Mouse (Mus musculus) embryonic facial prominence, embryonic 15.5 days (tissue): ENCODE data around the gene Hs6st1. TPM values are rescaled to one million over a fixed set of nuclear protein-coding genes. Genes with fewer than 3 reads are reported as not detected.

Experiments used
- ATAC-seq: fragments of 200-750 bp; cut with Nextera tagmentation; 2 replicates; pipeline ENCODE4 v1.8.0; 2017; ENCODE audit warnings: low read depth, moderate TSS enrichment; ENCODE audit not compliant: insufficient number of reproducible peaks, low FRiP score, low TSS enrichment
- H3K27ac ChIP-seq: fragments of 300-500 bp; sonication (generic); replicated peaks from 2 replicates; pipeline ENCODE4 v1.5.1; 2015; ENCODE audit warnings: mild to moderate bottlenecking, inconsistent platforms
- H3K27me3 ChIP-seq: fragments of 300-500 bp; sonication (generic); 2 replicates; pipeline ENCODE4 v1.6.1; 2015; ENCODE audit warnings: inconsistent platforms
- H3K36me3 ChIP-seq: fragments of 300-500 bp; sonication (generic); 2 replicates; pipeline ENCODE4 v1.6.1; 2015; ENCODE audit warnings: mild to moderate bottlenecking, inconsistent platforms
- H3K4me1 ChIP-seq: fragments of 300-500 bp; sonication (generic); 2 replicates; pipeline ENCODE4 v1.6.1; 2015; ENCODE audit warnings: inconsistent platforms
- H3K4me2 ChIP-seq: fragments of 300-500 bp; sonication (generic); replicated peaks from 2 replicates; pipeline ENCODE4 v1.6.1; 2015; ENCODE audit warnings: mild to moderate bottlenecking, inconsistent platforms
- H3K4me3 ChIP-seq: fragments of 300-500 bp; sonication (generic); replicated peaks from 2 replicates; pipeline ENCODE4 v1.5.1; 2015; ENCODE audit warnings: mild to moderate bottlenecking, inconsistent platforms
- H3K9ac ChIP-seq: fragments of 300-500 bp; sonication (generic); 2 replicates; pipeline ENCODE4 v1.6.1; 2015; ENCODE audit warnings: inconsistent platforms
- H3K9me3 ChIP-seq: fragments of 300-500 bp; sonication (generic); replicated peaks from 2 replicates; pipeline ENCODE4 v1.6.1; 2016; ENCODE audit warnings: inconsistent platforms
- WGBS: fragments of 180-500 bp; shearing (Covaris S2); methylation state at CpG from one replicate; pipeline ENCODE4 v1.1.7; 2015; 5-methylcytosine and 5-hydroxymethylcytosine counted together
- polyA plus RNA-seq: library from polyadenylated mRNA; unstranded; fragments of >200 nt; fragmentation: Nextera tagmentation; extraction: Ambion mirVana; gene quantifications from 2 replicates; pipeline ENCODE4 v1.2.1, GENCODE M21; 2015

Gene Hs6st1
- polyA plus RNA-seq, 1 experiment from 2014 or later, result 8.3 TPM

DNA sequence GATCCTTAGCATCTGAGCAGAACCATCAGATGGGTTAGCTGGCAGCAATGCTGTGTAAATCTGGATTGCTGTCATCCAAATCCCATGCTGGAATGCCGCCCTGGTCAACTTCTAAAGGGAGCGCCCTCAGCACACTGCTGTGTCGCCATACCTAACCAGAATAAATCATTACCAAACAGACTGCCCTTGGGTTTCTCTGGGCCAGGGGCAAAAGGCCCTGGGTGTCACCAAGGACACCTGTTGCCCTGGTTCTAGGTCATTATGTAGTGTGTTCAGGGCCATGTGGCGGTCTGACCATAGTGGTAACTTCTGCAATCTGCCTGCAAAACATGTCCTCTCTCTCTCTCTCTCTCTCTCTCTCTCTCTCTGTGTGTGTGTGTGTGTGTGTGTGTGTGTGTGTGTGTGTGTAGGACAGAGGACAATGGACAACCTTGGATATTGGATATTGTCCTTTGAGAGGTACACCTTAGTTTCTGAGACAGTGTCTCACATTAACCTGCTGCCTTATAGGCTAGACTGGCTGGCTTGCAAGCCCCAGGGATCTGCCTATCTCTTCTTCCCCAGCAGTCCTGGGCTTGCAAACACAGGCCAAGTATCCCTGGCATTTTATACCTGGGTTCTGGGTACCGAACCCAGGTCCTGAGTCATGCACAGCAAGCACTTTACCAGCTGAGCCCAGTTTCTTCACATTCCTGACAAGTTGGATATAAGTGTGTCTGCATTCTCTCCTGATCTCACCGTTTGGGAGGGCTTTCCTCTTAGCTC, 1.8 kb upstream of the Hs6st1 start:
- no peaks in the 10 kb centered on the region for H3K9me3 ChIP-seq
- WGBS, result 88% methylated on average over 6 of the region's 6 CpGs
- no peaks in the 10 kb centered on the region for H3K27me3 ChIP-seq
- H3K9ac ChIP-seq, result no peak overlapping the region
- H3K4me2 ChIP-seq, result no peak overlapping the region
- no peak overlapping the region for H3K27ac ChIP-seq
- peaks cover 55% of the 10 kb centered on the region for H3K4me1 ChIP-seq
- no peaks in the 10 kb centered on the region for H3K36me3 ChIP-seq
- no peak for ATAC-seq
- H3K4me3 ChIP-seq, result no peak overlapping the region

DNA sequence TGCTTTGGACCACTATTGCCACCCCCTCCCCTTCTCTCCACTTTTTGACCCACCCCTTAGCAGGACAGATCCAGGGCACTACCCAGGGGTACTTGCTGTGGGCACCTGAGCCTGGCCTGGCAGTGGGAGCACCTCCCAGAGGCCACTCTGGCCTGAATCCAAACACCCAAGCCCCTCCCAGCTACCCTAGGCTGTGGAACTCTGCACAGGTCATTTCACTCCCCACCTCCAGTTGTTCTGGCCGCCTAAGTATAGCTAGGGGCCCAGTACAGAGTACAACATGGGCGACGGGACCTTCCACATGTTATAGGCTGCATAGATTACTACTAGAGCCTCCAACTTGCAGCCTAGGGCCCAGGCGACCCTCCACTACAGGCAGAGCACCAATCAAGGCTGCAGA, 999 bp upstream of the Hs6st1 start:
- peaks cover 56% of the 10 kb centered on the region for H3K4me1 ChIP-seq

DNA sequence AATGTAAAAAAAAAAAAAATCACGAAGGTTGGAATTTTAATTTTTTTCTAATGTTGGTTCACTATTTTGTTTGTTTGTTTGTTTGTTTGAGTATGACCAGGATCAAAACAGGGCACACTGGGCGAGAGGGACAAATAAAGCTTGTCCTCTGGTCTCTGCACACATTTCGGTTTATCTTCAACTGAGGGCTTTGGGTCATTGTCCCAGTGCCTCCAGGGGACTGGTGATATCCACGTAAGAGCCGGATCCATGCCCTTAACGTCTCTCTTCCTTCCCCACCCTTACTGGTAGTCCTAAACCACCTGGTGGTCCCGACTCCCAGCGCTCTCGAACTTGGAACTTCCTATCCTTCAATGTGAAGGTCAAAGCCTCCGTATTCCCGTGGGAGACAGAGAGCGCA, 589 bp upstream of the Hs6st1 start:
- Histone ChIP-seq H3K36me3 (no peaks in the 10 kb centered on the region), H3K4me3 (peak overlapping the region; percentile 81), H3K4me2 (peak overlapping the region; percentile 93), H3K9me3 (no peaks in the 10 kb centered on the region), H3K27me3 (no peaks in the 10 kb centered on the region), H3K9ac (no peak overlapping the region), H3K27ac (no peak overlapping the region), H3K4me1 (peaks cover 60% of the 10 kb centered on the region)
- WGBS, result 21% methylated on average over 12 of the region's 12 CpGs
- no peak for ATAC-seq

More for the DNA sequence above, 999 bp upstream of the Hs6st1 start:
- H3K4me2 ChIP-seq, result no peak overlapping the region
- H3K27me3 ChIP-seq, result no peaks in the 10 kb centered on the region
- H3K9me3 ChIP-seq, result no peaks in the 10 kb centered on the region
- no peak overlapping the region for H3K27ac ChIP-seq
- H3K4me3 ChIP-seq, result no peak overlapping the region
- ATAC-seq, result no peak
- 75% methylated on average over 4 of the region's 4 CpGs for WGBS
- no peaks in the 10 kb centered on the region for H3K36me3 ChIP-seq
- H3K9ac ChIP-seq, result no peak overlapping the region

DNA sequence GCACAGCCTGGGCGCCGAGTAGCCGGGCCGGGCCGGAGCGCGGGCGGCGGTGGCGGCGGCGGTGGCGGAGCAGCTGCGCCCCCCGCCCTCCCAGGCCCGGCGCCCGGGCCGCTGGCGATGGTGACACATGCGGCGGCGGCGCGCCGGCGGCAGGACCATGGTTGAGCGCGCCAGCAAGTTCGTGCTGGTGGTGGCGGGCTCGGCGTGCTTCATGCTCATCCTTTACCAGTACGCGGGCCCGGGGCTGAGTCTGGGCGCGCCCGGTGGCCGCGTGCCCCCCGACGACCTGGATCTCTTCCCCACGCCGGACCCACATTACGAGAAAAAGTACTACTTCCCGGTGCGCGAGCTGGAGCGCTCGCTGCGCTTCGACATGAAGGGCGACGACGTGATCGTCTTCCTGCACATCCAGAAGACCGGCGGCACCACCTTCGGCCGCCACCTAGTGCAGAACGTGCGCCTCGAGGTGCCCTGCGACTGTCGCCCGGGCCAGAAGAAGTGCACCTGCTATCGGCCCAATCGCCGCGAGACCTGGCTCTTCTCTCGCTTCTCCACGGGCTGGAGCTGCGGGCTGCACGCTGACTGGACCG, 426 bp downstream of the Hs6st1 start:
- no peaks in the 10 kb centered on the region for H3K27me3 ChIP-seq
- no peaks in the 10 kb centered on the region for H3K36me3 ChIP-seq
- peak overlapping the region; percentile 93 for H3K4me2 ChIP-seq
- no peaks in the 10 kb centered on the region for H3K9me3 ChIP-seq
- H3K4me3 ChIP-seq, result peak overlapping the region; percentile 81
- H3K9ac ChIP-seq, result peak overlapping the region; percentile 64
- peak overlapping the region; percentile 68 for H3K27ac ChIP-seq
- under 1% methylated on average over 66 of the region's 76 CpGs for WGBS
- no peak; the same call in 1 of the 2 replicates for ATAC-seq
- H3K4me1 ChIP-seq, result peaks cover 70% of the 10 kb centered on the region

DNA sequence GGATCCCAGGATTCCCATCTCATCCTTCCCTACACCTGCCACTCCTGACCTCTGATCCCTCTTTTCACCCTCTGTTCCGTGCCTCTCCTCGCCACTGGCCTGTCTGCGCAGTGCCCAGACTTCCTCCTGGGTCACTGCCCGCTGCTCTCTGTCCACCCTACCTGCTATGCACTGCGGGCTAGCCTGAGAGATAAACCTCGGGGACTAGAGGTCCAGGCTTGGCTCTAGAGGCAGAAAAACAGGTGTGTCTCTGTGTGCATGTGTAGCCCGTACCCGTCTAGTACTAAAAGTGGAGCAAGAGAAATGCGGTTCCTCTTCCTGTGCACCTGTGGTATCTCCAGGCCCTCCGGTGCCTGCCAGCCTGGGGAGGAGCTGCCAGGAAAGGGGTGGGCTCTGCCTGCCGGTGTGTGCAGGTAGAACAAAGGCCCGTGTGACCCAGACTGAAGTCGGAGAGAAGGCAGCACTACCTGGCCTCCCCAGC, 1.1 kb downstream of the Hs6st1 start:
- H3K4me3 ChIP-seq, result peak overlapping the region; percentile 81
- H3K27me3 ChIP-seq, result no peaks in the 10 kb centered on the region
- H3K4me1 ChIP-seq, result peaks cover 68% of the 10 kb centered on the region
- under 1% methylated on average over 13 of the region's 13 CpGs for WGBS
- peak overlapping the region; percentile 64; the same call in 1 of the 2 replicates for H3K9ac ChIP-seq
- H3K9me3 ChIP-seq, result no peaks in the 10 kb centered on the region
- peak overlapping the region; percentile 93 for H3K4me2 ChIP-seq
- H3K36me3 ChIP-seq, result no peaks in the 10 kb centered on the region
- no peak for ATAC-seq
- no peak overlapping the region; the same call in 1 of the 2 replicates for H3K27ac ChIP-seq

DNA sequence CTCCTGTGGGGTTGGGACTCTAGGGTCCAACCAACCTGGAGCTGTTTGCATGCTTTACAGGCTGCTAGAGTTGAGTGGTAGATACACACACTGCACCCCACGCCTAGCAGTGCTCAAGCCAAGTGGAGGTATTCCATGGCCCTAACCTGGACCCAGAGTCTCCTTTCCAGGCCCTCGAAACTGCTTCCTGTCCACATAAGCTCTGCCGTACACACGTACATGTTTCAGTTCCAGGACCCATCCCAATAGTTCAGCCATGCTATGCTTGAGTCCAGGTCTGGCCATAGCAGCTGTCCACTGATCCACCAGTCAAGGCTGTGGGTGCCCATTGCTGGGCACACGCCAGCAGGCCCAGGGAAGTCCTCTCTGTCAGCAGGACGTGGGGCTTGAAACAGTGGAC, 2.0 kb downstream of the Hs6st1 start:
- H3K4me2 ChIP-seq, result peak overlapping the region; percentile 93
- ATAC-seq, result no peak
- no peak overlapping the region for H3K27ac ChIP-seq
- H3K9ac ChIP-seq, result 0 out of 2 replicates have a peak overlapping the region, but pooled peaks have one; percentile 7
- no peaks in the 10 kb centered on the region for H3K27me3 ChIP-seq
- H3K4me1 ChIP-seq, result peaks cover 66% of the 10 kb centered on the region
- WGBS, result 53% methylated on average over 6 of the region's 6 CpGs
- H3K9me3 ChIP-seq, result no peaks in the 10 kb centered on the region
- H3K4me3 ChIP-seq, result peak overlapping the region; percentile 81
- H3K36me3 ChIP-seq, result no peaks in the 10 kb centered on the region

DNA sequence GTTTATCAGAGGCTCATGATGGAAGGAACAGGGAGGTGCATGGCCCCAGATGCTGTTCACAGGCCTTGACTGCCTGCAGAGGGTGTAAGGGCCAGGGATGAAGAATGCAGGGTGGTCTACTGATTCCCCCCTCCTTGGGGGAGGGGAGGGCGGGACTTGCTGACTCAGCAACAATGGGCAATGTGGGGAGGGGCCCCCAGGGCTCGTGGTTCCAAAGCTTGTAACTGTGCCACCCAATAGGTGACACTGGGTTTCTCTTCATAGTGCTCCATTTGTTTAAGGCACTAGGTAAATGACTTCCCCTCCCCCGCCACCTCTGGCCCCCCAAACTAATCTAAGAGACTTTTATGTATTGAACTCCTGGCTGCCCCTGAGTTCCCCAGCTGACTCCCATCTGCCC, 2.5 kb downstream of the Hs6st1 start:
- H3K36me3 ChIP-seq, result no peaks in the 10 kb centered on the region
- H3K27me3 ChIP-seq, result no peaks in the 10 kb centered on the region
- H3K9me3 ChIP-seq, result no peaks in the 10 kb centered on the region
- H3K4me1 ChIP-seq, result peaks cover 66% of the 10 kb centered on the region
- no peak overlapping the region for H3K27ac ChIP-seq
- ATAC-seq, result no peak
- 64% methylated on average over 3 of the region's 3 CpGs for WGBS
- H3K9ac ChIP-seq, result 0 out of 2 replicates have a peak overlapping the region, but pooled peaks have one; percentile 7
- H3K4me3 ChIP-seq, result peak overlapping the region; percentile 81
- H3K4me2 ChIP-seq, result peak overlapping the region; percentile 93

DNA sequence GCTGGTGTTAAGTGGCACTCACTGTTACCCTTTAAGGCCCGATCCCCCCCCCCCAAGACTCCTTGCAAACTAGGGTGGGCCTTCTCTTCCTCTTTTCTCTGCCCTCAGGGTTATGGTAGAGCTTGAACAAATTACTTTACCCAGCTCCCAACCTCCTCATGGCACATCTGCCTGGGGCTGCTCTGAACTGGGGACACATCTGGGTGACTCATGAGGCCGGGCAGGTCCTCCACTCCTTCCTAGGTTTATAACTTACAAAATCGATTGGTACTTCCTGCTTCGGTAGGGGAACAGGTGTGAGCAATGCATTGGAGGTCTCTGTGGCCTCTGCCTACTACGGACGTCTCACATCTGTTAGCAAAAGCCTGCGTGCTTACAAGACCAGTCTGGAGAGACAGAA, 3.0 kb downstream of the Hs6st1 start:
- no peaks in the 10 kb centered on the region for H3K27me3 ChIP-seq
- H3K9me3 ChIP-seq, result no peaks in the 10 kb centered on the region
- H3K4me3 ChIP-seq, result peak overlapping the region; percentile 81; the same call in 1 of the 2 replicates
- no peak overlapping the region for H3K27ac ChIP-seq
- peak overlapping the region; percentile 93 for H3K4me2 ChIP-seq
- no peak overlapping the region for H3K9ac ChIP-seq
- H3K4me1 ChIP-seq, result peaks cover 69% of the 10 kb centered on the region
- WGBS, result 57% methylated on average over 7 of the region's 7 CpGs
- no peak for ATAC-seq
- peaks cover 4% of the 10 kb centered on the region; the same call in 1 of the 2 replicates for H3K36me3 ChIP-seq

DNA sequence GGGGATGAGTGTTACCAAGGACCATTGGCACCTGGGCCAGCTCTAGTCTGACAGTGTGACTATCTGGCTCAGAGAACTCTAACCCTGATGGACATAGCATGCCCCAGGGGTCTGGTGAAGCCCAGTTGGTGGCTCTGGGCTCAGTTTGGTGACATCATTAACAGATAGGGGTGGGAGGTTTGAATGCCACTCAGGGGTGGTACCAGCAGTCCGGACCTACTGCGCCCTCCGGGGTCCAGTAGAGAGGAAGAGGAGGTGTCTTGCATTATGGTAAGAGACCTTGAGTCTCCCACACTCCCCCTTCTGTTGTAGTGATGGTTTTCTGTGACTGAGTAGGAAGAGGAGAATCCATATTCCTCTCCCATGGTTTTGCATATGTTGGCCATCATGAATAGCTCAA, 3.4 kb downstream of the Hs6st1 start:
- H3K27me3 ChIP-seq, result no peaks in the 10 kb centered on the region
- peak overlapping the region; percentile 93 for H3K4me2 ChIP-seq
- H3K9me3 ChIP-seq, result no peaks in the 10 kb centered on the region
- H3K27ac ChIP-seq, result no peak overlapping the region
- H3K9ac ChIP-seq, result no peak overlapping the region
- H3K36me3 ChIP-seq, result peaks cover 6% of the 10 kb centered on the region; the same call in 1 of the 2 replicates
- H3K4me3 ChIP-seq, result 0 out of 2 replicates have a peak overlapping the region, but pooled peaks have one; percentile 10
- ATAC-seq, result no peak
- H3K4me1 ChIP-seq, result peaks cover 72% of the 10 kb centered on the region
- WGBS, result 88% methylated on average over 3 of the region's 3 CpGs

DNA sequence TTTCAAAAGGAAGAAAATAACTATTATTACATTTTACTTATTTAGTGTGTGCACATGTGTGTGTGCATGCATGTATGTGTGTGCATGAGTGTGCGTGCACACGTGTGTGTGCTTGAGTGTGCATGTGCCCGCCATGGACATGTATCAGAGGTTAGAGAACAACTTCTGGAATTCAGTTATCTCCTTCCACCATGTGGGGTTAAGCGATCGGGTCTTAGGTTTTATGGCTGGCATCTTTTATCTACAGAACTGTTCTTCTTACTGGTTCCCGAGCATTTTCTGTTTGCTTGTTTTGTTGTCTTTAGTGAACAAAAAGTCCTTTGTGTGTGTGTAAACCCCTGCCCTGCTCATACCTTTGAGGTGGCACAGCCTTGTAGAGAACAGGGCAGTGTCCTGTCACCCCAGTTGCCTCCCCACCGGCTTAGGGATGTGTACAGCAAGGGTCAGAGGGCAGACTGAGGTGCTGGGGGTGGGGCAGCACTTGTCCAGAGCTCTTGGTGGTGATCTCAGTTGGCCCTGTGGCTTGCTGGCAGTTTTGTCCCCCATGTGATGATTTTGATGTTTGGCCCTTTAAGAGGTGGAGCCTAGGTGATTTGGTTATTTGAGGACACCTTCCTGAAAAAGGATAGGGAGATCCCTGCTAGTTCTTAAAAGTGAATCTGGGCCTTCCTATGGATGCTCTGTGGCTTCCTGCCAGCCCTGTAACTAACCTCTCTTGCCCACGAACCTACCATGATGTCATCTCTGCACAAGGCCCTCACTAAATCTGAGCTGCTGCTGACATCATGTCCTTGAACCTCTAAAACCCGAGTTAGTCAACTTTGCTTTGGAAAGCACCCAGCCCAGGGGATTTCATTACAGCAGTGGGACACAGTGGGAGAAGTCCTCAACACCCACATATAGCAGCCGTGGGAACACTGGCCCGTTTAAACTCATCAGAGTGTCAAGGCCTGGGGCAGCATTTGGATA, 4.7 kb downstream of the Hs6st1 start:
- 54% methylated on average over 11 of the region's 11 CpGs for WGBS
- Histone ChIP-seq H3K9me3 (no peaks in the 10 kb centered on the region), H3K4me2 (peak overlapping the region; percentile 93; the same call in 1 of the 2 replicates), H3K27ac (no peak overlapping the region), H3K36me3 (peaks cover 8% of the 10 kb centered on the region; the same call in 1 of the 2 replicates), H3K4me1 (peaks cover 77% of the 10 kb centered on the region), H3K9ac (no peak overlapping the region), H3K27me3 (no peaks in the 10 kb centered on the region), H3K4me3 (no peak overlapping the region)
- ATAC-seq, result no peak
